Mouse (Mus musculus): ENCODE measurements at regions not wholly inside any gene's neighbourhood (a gene's known extent, or its start where the extent isn't known, plus 50 kb on each side); places are given as distances from the start of the nearest gene placed in this dataset.
"Not testable (repeated sequence)": the region's sequence is repeated elsewhere in the genome, so short reads cannot be mapped to it uniquely, and the experiment has no call there.

- DNase-seq (ENCODE audit: extremely low read depth, insufficient read length, low spot score) = no peak
Observed at GRCm38 (mm10) chr13:72266174-72266768, 302.7 kb upstream of the Irx1 start.

- peak; percentile 77 for DNase-seq (ENCODE audit: extremely low read depth, insufficient read length, low spot score)
Observed at GRCm38 (mm10) chr13:72280343-72280742, 316.8 kb upstream of the Irx1 start.

GRCm38 (mm10) chr13:72280871-72281270, 317.3 kb upstream of the Irx1 start:
- DNase-seq (ENCODE audit: extremely low read depth, insufficient read length, low spot score) = peak; percentile 78

- peak; percentile 32 for DNase-seq (ENCODE audit: extremely low read depth, insufficient read length, low spot score)
Observed at GRCm38 (mm10) chr13:72282764-72283163, 319.2 kb upstream of the Irx1 start.

- DNase-seq (ENCODE audit: extremely low read depth, insufficient read length, low spot score) = no peak
Observed at GRCm38 (mm10) chr13:72283701-72284100, 320.2 kb upstream of the Irx1 start.

GRCm38 (mm10) chr13:72286301-72286700, 322.8 kb upstream of the Irx1 start:
- no peak for DNase-seq (ENCODE audit: extremely low read depth, insufficient read length, low spot score)

GRCm38 (mm10) chr13:72288381-72289092, 325.0 kb upstream of the Irx1 start:
- DNase-seq (ENCODE audit: extremely low read depth, insufficient read length, low spot score) = no peak

- DNase-seq (ENCODE audit: extremely low read depth, insufficient read length, low spot score) = no peak
Observed at GRCm38 (mm10) chr13:72289093-72289501, 325.6 kb upstream of the Irx1 start.

- DNase-seq (ENCODE audit: extremely low read depth, insufficient read length, low spot score) = no peak
Observed at GRCm38 (mm10) chr13:72292361-72292760, 328.8 kb upstream of the Irx1 start.

GRCm38 (mm10) chr13:72293059-72293694, 329.7 kb upstream of the Irx1 start:
- no peak for DNase-seq (ENCODE audit: extremely low read depth, insufficient read length, low spot score)

GRCm38 (mm10) chr13:72298264-72298870, 330.3 kb upstream of the Irx2 start:
- no peak for DNase-seq (ENCODE audit: extremely low read depth, insufficient read length, low spot score)

- peak; percentile 24 for DNase-seq (ENCODE audit: extremely low read depth, insufficient read length, low spot score)
Observed at GRCm38 (mm10) chr13:72299660-72300059, 329.0 kb upstream of the Irx2 start.

GRCm38 (mm10) chr13:72301114-72301513, 327.5 kb upstream of the Irx2 start:
- no peak for DNase-seq (ENCODE audit: extremely low read depth, insufficient read length, low spot score)

- no peak for DNase-seq (ENCODE audit: extremely low read depth, insufficient read length, low spot score)
Observed at GRCm38 (mm10) chr13:72301841-72302240, 326.8 kb upstream of the Irx2 start.

GRCm38 (mm10) chr13:72302436-72303125, 326.0 kb upstream of the Irx2 start:
- DNase-seq (ENCODE audit: extremely low read depth, insufficient read length, low spot score) = no peak

- DNase-seq (ENCODE audit: extremely low read depth, insufficient read length, low spot score) = no peak
Observed at GRCm38 (mm10) chr13:72303126-72303760, 325.4 kb upstream of the Irx2 start.

GRCm38 (mm10) chr13:72324041-72324690, 304.5 kb upstream of the Irx2 start:
- DNase-seq (ENCODE audit: extremely low read depth, insufficient read length, low spot score) = no peak

- DNase-seq (ENCODE audit: extremely low read depth, insufficient read length, low spot score) = not testable (repeated sequence)
Observed at GRCm38 (mm10) chr13:72326201-72326600, 302.4 kb upstream of the Irx2 start.

GRCm38 (mm10) chr13:72345647-72346133, 282.9 kb upstream of the Irx2 start:
- no peak for DNase-seq (ENCODE audit: extremely low read depth, insufficient read length, low spot score)

All from 3134 (cell line).